Mouse (Mus musculus) ES-E14 (cell line): ENCODE results near the gene Rab37.

Source experiments
- CHD2 ChIP-seq: IDR thresholded peaks from 2 replicates; pipeline ENCODE4 v1.6.1; 2014; ENCODE audit warnings: mild to moderate bottlenecking, low read depth, low read length, inconsistent platforms
- HCFC1 ChIP-seq: IDR thresholded peaks from 2 replicates; pipeline ENCODE4 v1.6.1; 2012; ENCODE audit warnings: low read length, inconsistent platforms, borderline replicate concordance; ENCODE audit not compliant: insufficient read depth
- MAFK ChIP-seq: IDR thresholded peaks from 2 replicates; pipeline ENCODE4 v1.6.1; 2014; ENCODE audit warnings: mild to moderate bottlenecking, low read depth, low read length, inconsistent platforms; ENCODE audit not compliant: insufficient read depth
- ZC3H11A ChIP-seq: IDR thresholded peaks from 2 replicates; pipeline ENCODE4 v1.6.1; 2012; ENCODE audit warnings: low read depth, mild to moderate bottlenecking, inconsistent platforms, low read length, borderline replicate concordance
- ZNF384 ChIP-seq: IDR thresholded peaks from 2 replicates; pipeline ENCODE4 v1.6.1; 2012; ENCODE audit warnings: low read depth, low read length, inconsistent platforms

DNA sequence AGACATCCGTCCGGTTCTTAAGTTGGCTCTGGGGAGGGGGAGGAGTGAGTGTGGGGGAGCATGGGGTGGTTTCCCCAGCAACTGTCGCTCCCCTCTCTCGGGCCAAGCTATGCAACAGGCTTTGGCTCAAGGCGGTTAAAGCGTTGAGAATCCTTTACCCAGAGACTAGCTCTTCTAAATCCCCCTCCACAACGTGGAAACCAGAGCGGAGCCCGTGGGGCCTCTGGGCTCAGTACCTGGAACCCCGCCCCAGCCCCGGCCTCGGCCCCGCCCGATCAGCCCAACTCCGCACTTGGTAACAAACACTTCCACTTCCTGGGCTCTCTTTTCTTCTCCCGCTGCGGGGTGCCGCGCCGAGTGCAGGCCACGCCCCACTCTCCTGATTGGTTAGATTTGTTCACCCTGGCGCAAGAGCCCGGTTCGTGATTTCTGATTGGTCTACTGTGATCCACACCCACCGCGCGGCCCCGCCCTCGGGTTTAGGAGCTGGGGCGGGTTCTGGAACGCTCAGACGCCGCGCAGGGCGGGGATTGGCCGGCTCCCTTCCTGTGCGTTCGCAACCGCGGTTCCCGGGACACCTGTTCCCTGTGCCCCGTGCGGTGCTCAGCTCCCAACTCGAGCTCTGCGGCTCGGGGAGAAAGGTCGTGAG is 71.7 kb downstream of the Rab37 start, which contains the start of gene Slc9a3r1:
- TF ChIP-seq ZC3H11A (no peak), ZNF384 (no peak), HCFC1 (no peak), MAFK (no peak), CHD2 (no peak)
